Mouse (Mus musculus): ENCODE data around the gene Cabp4. TPM values are rescaled to one million over a fixed set of nuclear protein-coding genes. Genes with fewer than 3 reads are reported as not detected.

Cabp4 gene
- polyA plus RNA-seq, 1 experiment from 2014 or later, result not detected

DNA sequence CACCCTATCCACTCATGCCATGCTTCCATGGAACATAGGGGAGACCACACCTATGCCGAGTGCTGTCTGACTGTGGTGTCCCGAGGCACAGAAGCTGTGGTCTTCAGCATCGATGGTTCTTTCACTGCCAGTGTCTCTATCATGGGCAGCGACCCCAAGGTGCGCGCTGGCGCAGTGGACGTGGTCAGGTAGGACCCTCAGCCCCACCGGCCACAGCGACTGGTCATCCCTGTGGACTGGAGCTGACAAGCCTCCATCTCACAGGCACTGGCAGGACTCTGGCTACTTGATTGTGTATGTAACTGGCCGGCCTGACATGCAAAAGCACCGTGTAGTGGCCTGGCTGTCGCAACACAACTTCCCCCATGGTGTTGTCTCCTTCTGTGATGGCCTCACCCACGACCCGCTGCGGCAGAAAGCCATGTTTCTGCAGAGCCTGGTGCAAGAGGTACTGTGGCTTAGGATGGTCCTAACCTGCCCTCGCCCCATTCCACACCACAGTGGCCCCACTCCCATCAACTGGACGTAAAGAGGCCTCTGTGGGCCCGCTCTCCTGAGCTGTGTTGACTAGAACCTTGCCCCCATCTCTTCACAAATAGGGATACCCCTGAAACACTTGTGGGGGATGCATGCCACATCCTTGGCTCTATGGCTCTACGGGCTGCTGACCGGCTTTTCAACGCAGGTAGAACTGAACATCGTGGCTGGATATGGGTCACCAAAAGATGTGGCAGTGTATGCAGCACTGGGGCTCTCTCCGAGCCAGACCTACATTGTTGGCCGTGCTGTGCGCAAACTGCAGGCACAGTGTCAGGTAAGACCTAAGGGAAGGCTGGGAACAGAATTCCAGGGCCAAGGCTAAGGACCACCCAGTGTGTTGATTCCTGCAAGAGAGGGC lies 31.5 kb downstream of the Cabp4 start:
- Histone ChIP-seq H3K4me3 (no peak overlapping the region), H3K27ac (no peak overlapping the region), H3K36me3 (peaks cover 81% of the 10 kb centered on the region)

DNA sequence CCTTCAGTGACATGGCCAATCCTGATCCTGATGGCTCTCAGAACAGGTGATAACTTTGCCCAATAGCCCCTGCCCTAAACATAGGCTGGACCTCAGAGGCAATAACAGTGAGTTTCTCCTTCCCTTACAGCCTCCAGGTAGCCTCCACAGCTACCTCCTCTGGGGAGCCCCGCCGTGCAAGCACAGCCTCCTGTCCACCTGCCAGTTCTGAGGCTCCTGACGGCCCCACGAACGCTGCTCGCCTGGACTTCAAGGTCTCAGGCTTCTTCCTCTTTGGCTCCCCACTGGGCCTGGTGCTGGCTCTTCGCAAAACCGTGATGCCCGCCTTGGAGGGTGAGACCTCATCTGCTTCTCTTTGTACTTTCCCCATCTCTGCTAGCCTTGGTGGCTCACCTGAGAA lies 35.3 kb downstream of the Cabp4 start:
- Histone ChIP-seq H3K27ac (no peak overlapping the region), H3K4me1 (peaks cover 14% of the 10 kb centered on the region), H3K36me3 (peaks cover 64% of the 10 kb centered on the region), H3K4me3 (no peak overlapping the region), H3K27me3 (ENCODE audit: insufficient read depth, poor library complexity, severe bottlenecking) (peaks cover 11% of the 10 kb centered on the region), H3K9me3 (no peaks in the 10 kb centered on the region)
- 86% methylated on average over 9 of the region's 9 CpGs for WGBS
- no peak for DNase-seq (ENCODE audit: low spot score)

More for the DNA sequence above, 31.5 kb downstream of the Cabp4 start:
- Histone ChIP-seq H3K9me3 (no peaks in the 10 kb centered on the region), H3K4me1 (peaks cover 29% of the 10 kb centered on the region), H3K27me3 (ENCODE audit: insufficient read depth, poor library complexity, severe bottlenecking) (no peaks in the 10 kb centered on the region)
- DNase-seq (ENCODE audit: low spot score), result no peak
- WGBS, result 91% methylated on average over 26 of the region's 26 CpGs

DNA sequence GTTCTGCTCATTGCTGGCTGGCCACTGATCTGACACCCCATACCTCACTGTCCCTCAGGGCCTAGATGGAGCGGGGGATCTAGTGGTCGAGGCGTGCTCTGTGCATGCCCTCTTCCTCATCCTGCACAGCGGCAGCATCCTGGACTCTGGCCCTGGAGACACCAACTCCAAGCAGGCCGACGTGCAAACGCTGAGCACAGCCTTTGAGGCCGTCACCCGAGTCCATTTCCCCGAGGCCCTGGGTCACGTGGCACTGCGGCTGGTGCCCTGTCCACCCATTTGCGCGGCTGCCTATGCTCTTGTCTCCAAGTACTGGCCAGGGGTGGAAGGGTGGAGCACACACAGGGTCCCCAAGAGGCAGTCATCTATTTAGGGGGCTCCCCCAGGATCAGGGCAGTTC lies 37.2 kb downstream of the Cabp4 start:
- H3K27ac ChIP-seq, result no peak overlapping the region
- H3K9me3 ChIP-seq, result no peaks in the 10 kb centered on the region
- H3K4me3 ChIP-seq, result no peak overlapping the region
- peaks cover 9% of the 10 kb centered on the region; the same call in 1 of the 2 replicates for H3K4me1 ChIP-seq
- WGBS, result 93% methylated on average over 14 of the region's 14 CpGs
- H3K36me3 ChIP-seq, result peaks cover 50% of the 10 kb centered on the region
- no peak for DNase-seq (ENCODE audit: low spot score)
- peaks cover 30% of the 10 kb centered on the region for H3K27me3 ChIP-seq (ENCODE audit: insufficient read depth, poor library complexity, severe bottlenecking)

DNA sequence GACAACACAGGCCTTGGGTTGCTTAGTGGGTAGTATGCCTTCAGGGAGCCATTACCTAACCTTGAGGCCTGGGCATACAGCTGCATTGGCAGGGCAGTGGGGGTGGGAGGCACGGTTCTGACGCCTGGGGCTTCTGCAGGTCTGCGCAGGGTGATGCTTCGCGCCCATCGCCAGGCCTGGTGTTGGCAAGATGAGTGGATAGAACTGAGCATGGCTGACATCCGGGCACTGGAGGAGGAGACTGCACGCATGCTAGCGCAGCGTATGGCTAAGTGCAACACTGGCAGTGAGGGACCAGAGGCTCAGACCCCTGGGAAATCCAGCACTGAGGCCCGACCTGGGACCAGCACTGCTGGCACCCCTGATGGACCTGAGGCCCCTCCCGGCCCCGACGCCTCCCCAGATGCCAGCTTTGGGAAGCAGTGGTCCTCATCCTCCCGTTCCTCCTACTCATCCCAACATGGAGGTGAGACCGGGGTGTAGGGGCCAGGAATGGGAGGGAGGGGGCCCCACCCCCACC lies 39.1 kb downstream of the Cabp4 start:
- Histone ChIP-seq H3K4me3 (no peak overlapping the region), H3K9me3 (no peaks in the 10 kb centered on the region), H3K27me3 (ENCODE audit: insufficient read depth, poor library complexity, severe bottlenecking) (peaks cover 46% of the 10 kb centered on the region), H3K4me1 (peaks cover 19% of the 10 kb centered on the region), H3K36me3 (peaks cover 38% of the 10 kb centered on the region), H3K27ac (no peak overlapping the region)
- no peak for DNase-seq (ENCODE audit: low spot score)
- WGBS, result 84% methylated on average over 16 of the region's 16 CpGs

DNA sequence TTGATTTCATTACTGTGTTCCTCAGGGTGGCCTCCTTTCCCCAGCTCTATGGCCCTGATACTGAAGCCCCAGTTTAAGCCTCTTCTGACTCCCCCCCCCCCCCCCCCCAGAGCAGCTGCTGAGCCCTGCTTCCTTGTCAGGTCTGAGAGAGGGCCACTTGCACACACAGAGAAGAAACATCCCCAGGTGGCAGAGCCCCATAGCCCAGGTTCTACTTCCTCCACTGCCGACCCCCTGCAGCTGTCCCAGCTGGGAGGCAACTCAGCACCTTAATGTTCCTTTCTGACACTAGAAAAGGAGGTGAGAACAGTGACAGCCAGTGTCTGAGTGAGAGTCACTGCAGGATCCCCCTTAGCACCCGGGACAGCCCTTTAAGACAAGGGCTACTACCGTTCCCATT lies 40.0 kb downstream of the Cabp4 start:
- H3K36me3 ChIP-seq, result peaks cover 38% of the 10 kb centered on the region
- no peak for DNase-seq (ENCODE audit: low spot score)
- peaks cover 28% of the 10 kb centered on the region for H3K4me1 ChIP-seq
- H3K27ac ChIP-seq, result no peak overlapping the region
- no peaks in the 10 kb centered on the region for H3K9me3 ChIP-seq
- no peak overlapping the region for H3K4me3 ChIP-seq
- 52% methylated on average over 3 of the region's 3 CpGs for WGBS
- peaks cover 46% of the 10 kb centered on the region for H3K27me3 ChIP-seq (ENCODE audit: insufficient read depth, poor library complexity, severe bottlenecking)

DNA sequence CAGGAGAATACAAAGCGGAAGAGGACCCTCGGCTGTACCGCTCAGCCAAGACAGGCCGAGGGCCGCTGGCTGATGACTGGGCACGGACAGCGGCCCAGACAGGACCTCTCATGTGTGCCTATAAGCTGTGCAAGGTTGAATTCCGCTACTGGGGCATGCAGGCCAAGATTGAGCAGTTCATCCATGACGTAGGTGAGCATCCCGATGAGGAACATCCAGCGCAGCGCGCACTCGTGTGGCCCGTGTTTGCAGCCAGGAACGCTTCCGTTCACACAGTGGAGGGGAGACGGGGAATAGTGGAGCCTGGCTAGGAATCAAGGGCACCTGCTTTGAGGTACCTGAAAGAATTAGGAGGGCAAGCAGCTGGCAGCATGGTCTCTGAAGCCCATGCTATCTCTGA lies 40.5 kb downstream of the Cabp4 start:
- H3K27ac ChIP-seq, result no peak overlapping the region
- H3K36me3 ChIP-seq, result peaks cover 36% of the 10 kb centered on the region
- H3K4me1 ChIP-seq, result peaks cover 33% of the 10 kb centered on the region
- H3K27me3 ChIP-seq (ENCODE audit: insufficient read depth, poor library complexity, severe bottlenecking), result peaks cover 46% of the 10 kb centered on the region
- WGBS, result 91% methylated on average over 18 of the region's 18 CpGs
- no peak overlapping the region for H3K4me3 ChIP-seq
- no peak for DNase-seq (ENCODE audit: low spot score)
- H3K9me3 ChIP-seq, result no peaks in the 10 kb centered on the region

DNA sequence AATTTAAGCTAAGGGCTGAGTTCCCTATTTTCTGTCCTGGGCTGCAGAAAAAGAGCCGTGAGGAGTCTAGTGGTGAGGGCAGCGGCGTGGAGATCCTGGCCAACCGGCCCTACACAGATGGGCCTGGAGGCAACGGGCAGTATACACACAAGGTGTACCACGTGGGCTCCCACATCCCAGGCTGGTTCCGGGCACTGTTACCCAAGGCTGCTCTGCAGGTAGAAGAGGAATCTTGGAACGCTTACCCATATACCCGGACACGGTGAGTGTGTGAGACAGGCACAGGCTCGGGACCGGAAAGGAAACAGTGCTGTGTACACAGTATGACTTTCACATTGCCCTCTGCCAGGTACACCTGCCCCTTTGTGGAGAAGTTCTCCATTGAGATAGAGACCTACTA lies 41.2 kb downstream of the Cabp4 start:
- peaks cover 40% of the 10 kb centered on the region for H3K4me1 ChIP-seq
- no peaks in the 10 kb centered on the region for H3K9me3 ChIP-seq
- H3K27me3 ChIP-seq (ENCODE audit: insufficient read depth, poor library complexity, severe bottlenecking), result peaks cover 46% of the 10 kb centered on the region
- no peak overlapping the region for H3K4me3 ChIP-seq
- peaks cover 31% of the 10 kb centered on the region for H3K36me3 ChIP-seq
- no peak for DNase-seq (ENCODE audit: low spot score)
- no peak overlapping the region for H3K27ac ChIP-seq
- 93% methylated on average over 12 of the region's 12 CpGs for WGBS

DNA sequence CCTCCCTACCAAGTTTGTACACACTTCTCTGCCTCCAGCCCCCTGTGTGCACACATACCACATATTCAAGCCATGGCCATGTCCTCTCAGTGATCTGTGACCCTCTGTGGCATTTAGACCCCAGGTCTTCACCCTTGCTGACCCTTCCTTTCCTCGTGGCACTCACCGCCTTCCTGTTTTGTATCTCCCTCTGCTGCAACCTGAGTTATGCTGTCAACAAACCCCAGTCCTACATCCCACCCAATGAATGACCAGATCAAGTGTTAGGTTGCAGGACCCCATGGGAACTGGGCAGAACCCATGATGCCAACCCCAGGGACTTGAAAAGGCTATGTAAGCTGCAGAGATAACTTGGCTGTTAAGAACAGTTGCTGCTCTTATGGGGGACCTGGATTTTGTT lies 41.8 kb downstream of the Cabp4 start:
- H3K4me3 ChIP-seq, result no peak overlapping the region
- H3K9me3 ChIP-seq, result no peaks in the 10 kb centered on the region
- H3K27ac ChIP-seq, result no peak overlapping the region
- H3K27me3 ChIP-seq (ENCODE audit: insufficient read depth, poor library complexity, severe bottlenecking), result peaks cover 46% of the 10 kb centered on the region
- no peak for DNase-seq (ENCODE audit: low spot score)
- 81% methylated on average over 2 of the region's 2 CpGs for WGBS
- H3K36me3 ChIP-seq, result peaks cover 27% of the 10 kb centered on the region
- peaks cover 46% of the 10 kb centered on the region for H3K4me1 ChIP-seq

DNA sequence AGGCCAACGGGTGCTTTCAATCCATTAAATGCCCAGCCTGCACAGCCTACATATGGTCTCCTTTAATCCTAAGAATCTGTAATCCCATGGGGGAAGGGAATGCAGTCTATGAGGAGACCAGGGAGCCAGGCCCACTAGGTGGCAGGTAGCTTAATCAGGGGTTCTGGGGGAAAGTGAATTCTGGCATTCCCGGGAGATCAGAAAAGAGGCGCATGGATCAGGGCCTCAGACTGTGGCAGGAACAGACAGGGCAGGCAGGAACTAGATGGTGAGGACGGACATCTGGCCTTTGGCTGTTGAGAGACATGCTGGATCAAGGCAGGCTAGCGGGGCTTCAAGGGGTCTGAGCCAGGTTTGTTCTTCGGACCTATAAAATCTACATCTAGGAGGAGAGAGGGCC lies 42.4 kb downstream of the Cabp4 start:
- DNase-seq (ENCODE audit: low spot score), result no peak
- Histone ChIP-seq H3K27me3 (ENCODE audit: insufficient read depth, poor library complexity, severe bottlenecking) (peaks cover 46% of the 10 kb centered on the region), H3K36me3 (peaks cover 22% of the 10 kb centered on the region), H3K27ac (no peak overlapping the region), H3K4me3 (peak overlapping the region; percentile 63), H3K9me3 (no peaks in the 10 kb centered on the region), H3K4me1 (peaks cover 50% of the 10 kb centered on the region)
- 63% methylated on average over 6 of the region's 6 CpGs for WGBS

DNA sequence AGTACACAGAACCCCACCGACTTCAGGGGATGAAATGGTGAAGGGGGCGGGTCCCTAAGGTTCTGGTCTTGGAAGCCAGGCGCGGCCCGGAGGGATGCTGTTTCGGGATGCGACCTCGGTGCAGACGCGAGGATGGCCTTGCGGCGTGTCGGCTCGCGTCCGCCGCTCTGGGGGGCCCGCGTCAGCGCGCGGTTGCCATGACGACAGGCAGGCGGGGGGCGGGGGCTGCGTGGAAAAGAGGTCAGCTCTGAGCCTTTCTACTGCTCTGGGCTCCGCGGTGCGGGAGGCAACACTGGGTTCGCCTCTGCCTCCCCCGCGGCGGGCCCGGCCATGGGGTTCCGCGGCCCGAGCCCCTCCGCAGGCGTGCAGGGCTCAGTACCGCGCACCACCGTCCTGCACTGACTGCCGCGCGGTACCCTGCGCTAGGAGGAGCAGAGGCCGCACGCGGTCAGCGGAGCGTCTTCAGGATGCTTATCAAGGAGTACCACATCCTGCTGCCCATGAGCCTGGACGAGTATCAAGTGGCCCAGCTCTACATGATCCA lies 43.0 kb downstream of the Cabp4 start:
- Histone ChIP-seq H3K27me3 (ENCODE audit: insufficient read depth, poor library complexity, severe bottlenecking) (peaks cover 46% of the 10 kb centered on the region), H3K4me3 (peak overlapping the region; percentile 63), H3K27ac (peak overlapping the region; percentile 39; the same call in 1 of the 2 replicates), H3K4me1 (peaks cover 54% of the 10 kb centered on the region), H3K36me3 (peaks cover 22% of the 10 kb centered on the region), H3K9me3 (no peaks in the 10 kb centered on the region)
- DNase-seq (ENCODE audit: low spot score), result no peak
- under 1% methylated on average over 52 of the region's 52 CpGs for WGBS

DNA sequence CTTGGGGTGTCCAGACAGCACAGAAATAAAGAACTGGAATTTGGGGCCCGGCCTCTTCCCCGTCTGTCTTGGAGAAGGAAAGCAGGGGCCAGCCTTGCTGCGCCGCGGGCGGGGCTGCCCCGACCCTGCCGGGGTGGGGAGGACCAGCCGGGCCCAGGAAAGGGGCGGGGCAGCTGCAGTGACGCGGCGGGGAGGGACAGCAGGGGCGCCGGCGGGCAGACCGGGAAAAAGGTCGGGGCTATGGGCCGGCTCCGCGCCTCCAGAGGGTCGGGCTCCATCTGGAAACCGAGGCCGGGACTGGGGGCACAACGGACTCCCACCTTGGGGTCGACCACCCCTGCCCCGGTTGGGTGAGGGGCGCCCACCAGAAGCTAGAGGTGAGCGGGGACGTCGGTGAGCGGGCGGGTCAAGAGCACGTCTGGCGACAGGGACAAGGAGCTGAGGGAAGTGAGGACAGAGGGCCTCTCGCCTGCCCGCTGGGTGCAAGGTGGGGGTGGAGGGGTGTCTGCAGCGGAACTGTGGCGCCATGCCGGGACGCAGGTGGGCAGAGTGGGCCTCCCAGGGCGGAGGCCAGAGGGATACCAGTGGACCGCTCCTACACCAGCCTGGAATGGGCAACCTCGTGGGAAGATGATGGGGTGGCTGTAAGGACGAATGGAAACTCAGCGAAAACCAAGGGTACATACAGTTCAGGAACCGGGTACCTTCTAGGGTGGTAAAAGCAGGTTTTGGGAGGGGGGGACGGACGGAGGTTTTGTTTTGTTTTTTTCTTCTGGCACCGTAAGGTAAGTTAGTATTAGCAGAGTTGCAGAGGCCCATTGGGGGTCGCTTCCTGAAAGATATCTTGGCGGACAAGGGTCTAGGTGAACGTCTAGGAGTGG lies 43.8 kb downstream of the Cabp4 start, which contains the start of gene Pitpnm1:
TSS of gene Pitpnm1 (plus strand) at position 162 of the 881 bp plus-strand sequence.
- under 1% methylated on average over 51 of the region's 53 CpGs for WGBS
- Histone ChIP-seq H3K27me3 (ENCODE audit: insufficient read depth, poor library complexity, severe bottlenecking) (peaks cover 45% of the 10 kb centered on the region), H3K4me1 (peaks cover 54% of the 10 kb centered on the region), H3K27ac (peak within 1 kb of the TSS; percentile 62), H3K4me3 (peak within 1 kb of the TSS; percentile 63), H3K36me3 (peaks cover 19% of the 10 kb centered on the region), H3K9me3 (no peaks in the 10 kb centered on the region)
- peak; percentile 89 for DNase-seq (ENCODE audit: low spot score)

DNA sequence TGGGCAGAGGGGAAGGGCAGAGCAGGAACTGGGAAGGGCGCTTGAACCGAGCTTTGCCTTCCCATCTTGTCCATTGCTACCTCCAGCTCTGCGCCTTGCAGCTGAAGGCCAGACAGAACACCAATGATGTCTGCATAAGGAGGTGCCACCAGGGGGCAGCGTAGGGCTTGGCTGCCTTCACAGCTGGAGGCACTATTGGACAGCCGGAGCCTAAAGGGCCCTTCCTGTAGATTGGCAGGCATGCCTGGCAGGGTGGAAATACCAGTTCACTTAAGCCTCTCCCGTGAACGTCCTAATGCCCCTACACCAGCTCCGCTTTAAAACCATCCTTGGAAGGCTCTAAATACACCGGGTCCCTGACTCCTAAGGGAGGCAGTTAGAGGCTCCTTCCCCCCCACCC lies 44.8 kb downstream of the Cabp4 start:
- H3K36me3 ChIP-seq, result peaks cover 11% of the 10 kb centered on the region
- H3K4me1 ChIP-seq, result peaks cover 54% of the 10 kb centered on the region
- WGBS, result 7% methylated on average over 9 of the region's 9 CpGs
- H3K27me3 ChIP-seq (ENCODE audit: insufficient read depth, poor library complexity, severe bottlenecking), result peaks cover 40% of the 10 kb centered on the region
- peak; percentile 96 for DNase-seq (ENCODE audit: low spot score)
- peak overlapping the region; percentile 63 for H3K4me3 ChIP-seq
- no peaks in the 10 kb centered on the region for H3K9me3 ChIP-seq
- peak overlapping the region; percentile 62; the same call in 1 of the 2 replicates for H3K27ac ChIP-seq

All from heart, embryonic 10.5 days (tissue).